Mouse (Mus musculus) midbrain, embryonic 12.5 days (tissue): Measurements from ENCODE around the gene 3110040M04Rik. TPM values are rescaled to one million over a fixed set of nuclear protein-coding genes. Genes with fewer than 3 reads are reported as not detected.
"Not testable (repeated sequence)": the region's sequence is repeated elsewhere in the genome, so short reads cannot be mapped to it uniquely, and the experiment has no call there.

Source experiments
- ATAC-seq: fragments of 200-750 bp; cut with Nextera tagmentation; 2 replicates; pipeline ENCODE4 v1.8.0; 2017; ENCODE audit warnings: low read depth, moderate TSS enrichment, moderate library complexity; ENCODE audit not compliant: low FRiP score
- H3K27ac ChIP-seq: fragments of 300-500 bp; sonication (generic); replicated peaks from 2 replicates; pipeline ENCODE4 v1.5.1; 2016; ENCODE audit warnings: mild to moderate bottlenecking
- H3K27me3 ChIP-seq: fragments of 300-500 bp; sonication (generic); 2 replicates; pipeline ENCODE4 v1.6.1; 2016; ENCODE audit warnings: mild to moderate bottlenecking
- H3K36me3 ChIP-seq: fragments of 300-500 bp; sonication (generic); 2 replicates; pipeline ENCODE4 v1.6.1; 2016
- H3K4me1 ChIP-seq: fragments of 300-500 bp; sonication (generic); 2 replicates; pipeline ENCODE4 v1.6.1; 2016
- H3K4me2 ChIP-seq: fragments of 300-500 bp; sonication (generic); replicated peaks from 2 replicates; pipeline ENCODE4 v1.6.1; 2016; ENCODE audit warnings: mild to moderate bottlenecking, moderate library complexity
- H3K4me3 ChIP-seq: fragments of 300-500 bp; sonication (generic); 2 replicates; pipeline ENCODE4 v1.5.1; 2016; ENCODE audit warnings: mild to moderate bottlenecking
- H3K9ac ChIP-seq: fragments of 300-500 bp; sonication (generic); replicated peaks from 2 replicates; pipeline ENCODE4 v1.6.1; 2016; ENCODE audit warnings: mild to moderate bottlenecking, moderate library complexity
- H3K9me3 ChIP-seq: fragments of 300-500 bp; sonication (generic); 2 replicates; pipeline ENCODE4 v1.6.1; 2016; ENCODE audit warnings: mild to moderate bottlenecking
- WGBS: fragments of 180-500 bp; shearing (Covaris S2); methylation state at CpG from one replicate; pipeline ENCODE4 v1.1.7; 2016; 5-methylcytosine and 5-hydroxymethylcytosine counted together
- polyA plus RNA-seq: library from polyadenylated mRNA; unstranded; fragments of >200 nt; fragmentation: Nextera tagmentation; extraction: Ambion mirVana; gene quantifications from 2 replicates; pipeline ENCODE4 v1.2.1, GENCODE M21; 2016

3110040M04Rik gene
- polyA plus RNA-seq, 1 experiment from 2014 or later = not detected

GRCm38 (mm10) chr1:151198120-151198519 is 5.8 kb upstream of the 3110040M04Rik start, which contains the start of gene Gm47995:
TSS of gene Gm47995 (plus strand) at chr1:151198448.
- 91% methylated on average over 4 of the region's 4 CpGs for WGBS
- not testable (repeated sequence) for H3K9me3 ChIP-seq, H3K4me2 ChIP-seq, H3K4me1 ChIP-seq, H3K36me3 ChIP-seq, H3K27ac ChIP-seq, H3K9ac ChIP-seq, H3K27me3 ChIP-seq, ATAC-seq, H3K4me3 ChIP-seq

GRCm38 (mm10) chr1:151200620-151201019 is 3.3 kb upstream of the 3110040M04Rik start:
- H3K4me3 ChIP-seq, ATAC-seq, H3K9ac ChIP-seq, H3K36me3 ChIP-seq, H3K27ac ChIP-seq, H3K4me1 ChIP-seq, H3K27me3 ChIP-seq, H3K9me3 ChIP-seq, H3K4me2 ChIP-seq: not testable (repeated sequence)

GRCm38 (mm10) chr1:151202771-151203170 is 1.1 kb upstream of the 3110040M04Rik start:
- H3K4me3 ChIP-seq, H3K4me1 ChIP-seq, H3K9ac ChIP-seq, H3K27me3 ChIP-seq, ATAC-seq, H3K27ac ChIP-seq, H3K9me3 ChIP-seq, H3K4me2 ChIP-seq, H3K36me3 ChIP-seq: not testable (repeated sequence)
- 84% methylated on average over 3 of the region's 5 CpGs for WGBS

- ATAC-seq, H3K36me3 ChIP-seq, H3K27me3 ChIP-seq, H3K4me3 ChIP-seq, H3K27ac ChIP-seq, H3K4me1 ChIP-seq, H3K4me2 ChIP-seq, H3K9me3 ChIP-seq, H3K9ac ChIP-seq: not testable (repeated sequence)
- 84% methylated on average over 3 of the region's 5 CpGs for WGBS
Measured at GRCm38 (mm10) chr1:151208493-151208892, 4.6 kb downstream of the 3110040M04Rik start.

- H3K36me3 ChIP-seq, H3K9ac ChIP-seq, H3K4me3 ChIP-seq, H3K4me1 ChIP-seq, H3K4me2 ChIP-seq, H3K9me3 ChIP-seq, H3K27me3 ChIP-seq, H3K27ac ChIP-seq, ATAC-seq: not testable (repeated sequence)
Measured at GRCm38 (mm10) chr1:151208944-151209343, 5.0 kb downstream of the 3110040M04Rik start.

GRCm38 (mm10) chr1:151209824-151210355 is 6.0 kb downstream of the 3110040M04Rik start, which contains the start of gene Gm47996:
TSS of gene Gm47996 (plus strand) at chr1:151210131.
- H3K9me3 ChIP-seq, H3K4me2 ChIP-seq, H3K4me1 ChIP-seq, H3K36me3 ChIP-seq, H3K27me3 ChIP-seq, H3K27ac ChIP-seq, H3K4me3 ChIP-seq, H3K9ac ChIP-seq, ATAC-seq: not testable (repeated sequence)
- WGBS = 88% methylated on average over 5 of the region's 8 CpGs

- H3K9me3 ChIP-seq, H3K36me3 ChIP-seq, H3K4me1 ChIP-seq, H3K9ac ChIP-seq, H3K4me3 ChIP-seq, H3K4me2 ChIP-seq, H3K27me3 ChIP-seq, ATAC-seq, H3K27ac ChIP-seq: not testable (repeated sequence)
- WGBS = 91% methylated on average over 5 of the region's 5 CpGs
Measured at GRCm38 (mm10) chr1:151211666-151212065, 7.7 kb downstream of the 3110040M04Rik start.

- H3K27me3 ChIP-seq = no peaks in the 10 kb centered on the region
- no peaks in the 10 kb centered on the region for H3K4me1 ChIP-seq
- no peak for ATAC-seq
- H3K4me3 ChIP-seq = no peak overlapping the region
- no peaks in the 10 kb centered on the region for H3K36me3 ChIP-seq
- WGBS = 83% methylated on average over 2 of the region's 2 CpGs
- no peak overlapping the region for H3K4me2 ChIP-seq
- no peak overlapping the region for H3K27ac ChIP-seq
- H3K9ac ChIP-seq = no peak overlapping the region
- no peaks in the 10 kb centered on the region for H3K9me3 ChIP-seq
Measured at GRCm38 (mm10) chr1:151214862-151215261, 10.9 kb downstream of the 3110040M04Rik start.

GRCm38 (mm10) chr1:151215985-151216384 is 12.1 kb downstream of the 3110040M04Rik start:
- H3K9ac ChIP-seq = no peak overlapping the region
- no peaks in the 10 kb centered on the region for H3K36me3 ChIP-seq
- H3K9me3 ChIP-seq = no peaks in the 10 kb centered on the region
- H3K4me2 ChIP-seq = no peak overlapping the region
- no peak overlapping the region for H3K27ac ChIP-seq
- no peaks in the 10 kb centered on the region for H3K4me1 ChIP-seq
- no peak overlapping the region for H3K4me3 ChIP-seq
- no peak for ATAC-seq
- WGBS = 87% methylated on average over 1 of the region's 1 CpGs
- H3K27me3 ChIP-seq = no peaks in the 10 kb centered on the region

GRCm38 (mm10) chr1:151216417-151216816 is 12.5 kb downstream of the 3110040M04Rik start:
- no peak for ATAC-seq

GRCm38 (mm10) chr1:151219045-151219444 is 15.1 kb downstream of the 3110040M04Rik start:
- no peaks in the 10 kb centered on the region for H3K27me3 ChIP-seq
- no peaks in the 10 kb centered on the region for H3K36me3 ChIP-seq
- H3K9ac ChIP-seq = no peak overlapping the region
- ATAC-seq = no peak
- no peaks in the 10 kb centered on the region for H3K9me3 ChIP-seq
- no peak overlapping the region for H3K4me3 ChIP-seq
- 92% methylated on average over 5 of the region's 5 CpGs for WGBS
- H3K4me1 ChIP-seq = no peaks in the 10 kb centered on the region
- no peak overlapping the region for H3K4me2 ChIP-seq
- no peak overlapping the region for H3K27ac ChIP-seq

More at GRCm38 (mm10) chr1:151216417-151216816, 12.5 kb downstream of the 3110040M04Rik start:
- 57% methylated on average over 3 of the region's 3 CpGs for WGBS
- no peak overlapping the region for H3K27ac ChIP-seq
- H3K4me2 ChIP-seq = no peak overlapping the region
- no peak overlapping the region for H3K9ac ChIP-seq
- H3K9me3 ChIP-seq = no peaks in the 10 kb centered on the region
- no peaks in the 10 kb centered on the region for H3K4me1 ChIP-seq
- H3K4me3 ChIP-seq = no peak overlapping the region
- H3K27me3 ChIP-seq = no peaks in the 10 kb centered on the region
- no peaks in the 10 kb centered on the region for H3K36me3 ChIP-seq

GRCm38 (mm10) chr1:151220098-151220497 is 16.2 kb downstream of the 3110040M04Rik start:
- Histone ChIP-seq H3K9me3 (no peaks in the 10 kb centered on the region), H3K27ac (no peak overlapping the region), H3K4me3 (no peak overlapping the region), H3K27me3 (no peaks in the 10 kb centered on the region), H3K9ac (no peak overlapping the region), H3K36me3 (no peaks in the 10 kb centered on the region), H3K4me1 (no peaks in the 10 kb centered on the region), H3K4me2 (no peak overlapping the region)
- no peak for ATAC-seq
- 73% methylated on average over 7 of the region's 7 CpGs for WGBS

- WGBS = 89% methylated on average over 10 of the region's 10 CpGs
- H3K4me2 ChIP-seq = no peak overlapping the region
- no peaks in the 10 kb centered on the region for H3K27me3 ChIP-seq
- no peaks in the 10 kb centered on the region for H3K9me3 ChIP-seq
- H3K4me3 ChIP-seq = no peak overlapping the region
- ATAC-seq = no peak
- H3K4me1 ChIP-seq = no peaks in the 10 kb centered on the region
- H3K27ac ChIP-seq = no peak overlapping the region
- H3K9ac ChIP-seq = no peak overlapping the region
- H3K36me3 ChIP-seq = no peaks in the 10 kb centered on the region
Measured at GRCm38 (mm10) chr1:151222561-151223267, 18.8 kb downstream of the 3110040M04Rik start.
